Mouse (Mus musculus): ENCODE measurements at regions not wholly inside any gene's neighbourhood (a gene's known extent, or its start where the extent isn't known, plus 50 kb on each side); places are given as distances from the start of the nearest gene placed in this dataset.

DNA sequence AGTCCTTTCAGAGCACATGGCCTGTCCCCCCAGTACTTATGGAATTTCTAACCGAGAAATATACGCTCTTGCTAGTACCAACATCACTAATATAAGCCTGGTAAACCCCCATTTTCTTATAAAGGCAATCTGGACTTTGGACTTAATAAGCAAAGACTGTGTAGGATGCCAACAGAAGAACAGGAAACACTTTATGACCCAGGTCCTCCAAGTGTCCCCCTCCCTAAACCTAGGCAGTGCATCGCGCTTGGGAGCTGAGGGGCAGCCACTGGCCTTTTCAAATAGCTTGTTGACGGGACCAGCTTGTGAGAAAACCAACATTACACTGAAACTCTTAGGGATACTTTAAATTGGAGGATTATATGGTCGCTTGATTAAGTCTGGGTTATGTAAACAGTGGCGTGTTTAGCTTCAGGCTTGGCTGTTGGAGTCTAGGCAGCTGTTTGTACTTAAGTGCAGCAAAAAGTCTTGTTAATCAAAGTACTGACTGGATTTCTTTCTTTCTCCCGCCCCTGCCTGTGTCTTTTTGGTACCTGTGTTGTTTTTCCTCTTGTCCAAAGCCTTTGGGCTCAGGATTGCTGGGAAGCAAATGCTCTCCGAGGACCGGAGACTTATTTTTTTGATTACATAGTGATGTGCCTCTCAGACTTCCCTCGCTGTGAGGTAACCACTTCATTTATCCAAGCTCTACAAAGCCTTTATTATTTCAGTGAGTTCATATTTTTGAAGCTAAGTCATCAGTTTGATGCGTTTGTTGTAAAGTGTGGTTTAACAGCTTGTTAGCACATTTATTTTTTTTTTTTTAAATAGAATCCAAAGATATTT lies 205.8 kb upstream of the Bmp2 start:
- ATAC-seq (replicated peaks; ENCODE audit: low FRiP score, low TSS enrichment, poor library complexity, severe bottlenecking) = no peak

- no peak for ATAC-seq (replicated peaks; ENCODE audit: low FRiP score, low TSS enrichment, poor library complexity, severe bottlenecking)
Observed at GRCm38 (mm10) chr2:133346789-133347424, 205.1 kb upstream of the Bmp2 start.

DNA sequence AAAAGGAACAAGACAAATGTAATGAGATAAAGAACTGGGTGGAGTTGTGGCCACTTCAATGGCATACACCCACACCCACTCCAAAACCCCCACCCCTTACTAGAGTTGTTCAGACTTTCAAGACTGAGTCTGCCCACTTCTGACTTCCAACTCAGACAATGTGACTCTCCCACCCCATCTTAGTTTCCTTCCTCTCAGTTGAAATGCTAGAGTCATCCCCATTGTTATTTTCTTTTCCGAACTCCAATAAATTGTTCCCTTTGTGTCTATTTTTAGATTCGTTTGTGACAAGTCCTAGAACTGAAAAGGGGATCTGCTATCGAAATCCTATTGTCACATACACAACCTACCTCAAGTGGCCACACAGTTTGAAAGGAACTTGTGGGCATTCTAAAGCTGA lies 200.7 kb upstream of the Bmp2 start:
- ATAC-seq (replicated peaks; ENCODE audit: low FRiP score, low TSS enrichment, poor library complexity, severe bottlenecking) = no peak

DNA sequence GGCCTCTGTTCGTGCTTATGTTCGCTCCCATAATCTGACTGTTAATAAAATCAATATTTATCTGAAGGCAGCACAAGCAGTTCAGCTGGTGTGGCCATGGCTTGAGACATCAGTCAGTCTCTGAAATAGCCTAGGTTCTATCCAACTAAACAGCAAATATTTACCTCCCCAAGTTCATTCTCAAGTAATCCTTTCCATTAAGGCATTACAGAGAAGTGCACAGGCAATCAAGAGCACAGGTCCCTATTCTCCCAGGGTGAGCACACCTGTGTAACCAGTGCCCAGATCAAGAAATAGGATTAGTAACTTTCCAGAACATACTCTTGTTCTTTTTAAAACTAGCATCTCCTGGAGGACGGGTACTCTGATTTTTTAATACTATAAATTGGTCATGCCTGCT lies 199.2 kb upstream of the Bmp2 start:
- no peak for ATAC-seq (replicated peaks; ENCODE audit: low FRiP score, low TSS enrichment, poor library complexity, severe bottlenecking)

- ATAC-seq (replicated peaks; ENCODE audit: low FRiP score, low TSS enrichment, poor library complexity, severe bottlenecking) = no peak
Observed at GRCm38 (mm10) chr2:133362693-133363443, 189.1 kb upstream of the Bmp2 start.

GRCm38 (mm10) chr2:133371490-133372215 lies 180.3 kb upstream of the Bmp2 start:
- no peak for ATAC-seq (replicated peaks; ENCODE audit: low FRiP score, low TSS enrichment, poor library complexity, severe bottlenecking)

DNA sequence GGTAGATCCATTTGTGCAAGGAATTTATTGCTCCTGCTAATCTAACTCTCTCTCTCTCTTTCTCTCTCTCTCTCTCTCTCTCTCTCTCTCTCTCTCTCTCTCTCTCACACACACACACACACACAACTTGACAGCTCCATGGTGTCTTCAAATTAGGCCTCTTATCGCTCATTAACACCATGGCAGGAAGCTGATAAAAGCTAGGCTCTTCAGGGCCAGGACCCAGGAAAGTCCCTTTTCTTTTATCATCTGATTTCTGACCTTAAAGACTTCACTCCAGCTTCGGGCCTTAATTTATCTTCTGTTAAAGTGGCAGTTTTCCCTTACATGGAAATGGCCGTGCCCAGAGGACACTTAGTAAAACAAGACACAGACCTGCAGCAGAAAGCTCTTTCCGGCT lies 178.4 kb upstream of the Bmp2 start:
- peak; percentile 81 for ATAC-seq (replicated peaks; ENCODE audit: low FRiP score, low TSS enrichment, poor library complexity, severe bottlenecking)

- ATAC-seq (replicated peaks; ENCODE audit: low FRiP score, low TSS enrichment, poor library complexity, severe bottlenecking) = peak; percentile 82; the same call in 1 of the 2 replicates
Observed at GRCm38 (mm10) chr2:133381054-133381453, 170.9 kb upstream of the Bmp2 start.

- ATAC-seq (replicated peaks; ENCODE audit: low FRiP score, low TSS enrichment, poor library complexity, severe bottlenecking) = no peak
Observed at GRCm38 (mm10) chr2:133383135-133383920, 168.6 kb upstream of the Bmp2 start.

DNA sequence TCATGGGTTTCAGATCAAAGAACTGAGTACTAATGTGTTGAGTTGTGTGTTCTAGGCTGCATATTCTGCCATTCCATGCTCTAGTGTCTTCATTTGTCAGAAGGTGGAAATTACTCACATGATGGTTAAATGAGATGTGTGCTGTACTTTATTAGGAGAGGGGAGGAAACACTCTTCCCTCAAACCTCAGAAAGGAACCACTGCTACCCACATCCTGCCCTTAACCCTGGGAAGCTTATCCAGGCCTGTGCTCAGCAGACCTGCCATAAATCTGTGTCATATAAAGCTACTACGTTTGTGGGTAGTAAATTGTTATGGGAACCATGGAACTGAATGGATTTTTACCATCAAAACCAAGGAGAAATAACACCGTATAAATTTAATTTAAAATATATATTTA lies 166.7 kb upstream of the Bmp2 start:
- no peak for ATAC-seq (replicated peaks; ENCODE audit: low FRiP score, low TSS enrichment, poor library complexity, severe bottlenecking)

DNA sequence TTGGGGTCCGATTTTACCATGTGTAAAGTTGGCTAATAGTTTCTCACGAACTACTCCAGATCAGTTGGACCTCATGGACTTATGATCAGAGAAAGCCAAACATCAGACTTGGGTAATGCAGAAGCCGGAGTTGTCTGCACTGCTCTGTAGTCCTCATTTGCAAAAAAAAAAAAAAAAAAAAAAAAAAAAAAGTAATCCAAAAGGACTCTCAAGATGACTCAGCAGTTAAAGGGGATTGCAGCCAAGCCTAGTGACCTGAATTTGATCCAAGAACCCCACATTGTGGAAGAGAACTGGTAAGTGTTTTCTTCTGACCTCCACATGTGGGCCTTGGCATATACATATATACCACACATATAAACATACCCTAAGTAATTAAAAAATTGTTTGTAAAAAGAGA lies 164.6 kb upstream of the Bmp2 start:
- ATAC-seq (replicated peaks; ENCODE audit: low FRiP score, low TSS enrichment, poor library complexity, severe bottlenecking) = no peak

DNA sequence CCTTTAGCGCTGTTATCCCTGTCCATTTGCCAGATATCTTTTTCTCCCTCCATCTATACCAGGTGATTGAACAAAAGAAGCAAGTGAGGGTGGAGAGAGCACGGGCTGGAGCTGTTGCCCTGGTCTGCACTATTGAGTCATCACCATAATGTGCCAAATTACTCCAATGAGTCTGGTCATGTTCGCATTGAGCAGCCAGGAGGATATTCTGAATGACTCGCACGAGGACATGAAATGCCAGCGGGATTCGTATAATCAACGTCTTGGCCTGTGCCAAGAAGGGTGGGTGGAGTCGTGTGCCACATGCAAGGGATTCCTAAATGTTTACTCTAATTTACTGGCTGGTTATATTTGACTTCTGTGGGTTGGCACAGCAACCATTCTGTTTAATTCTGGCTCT lies 159.7 kb upstream of the Bmp2 start:
- ATAC-seq (replicated peaks; ENCODE audit: low FRiP score, low TSS enrichment, poor library complexity, severe bottlenecking) = no peak

GRCm38 (mm10) chr2:133397566-133397965 lies 154.4 kb upstream of the Bmp2 start:
- ATAC-seq (replicated peaks; ENCODE audit: low FRiP score, low TSS enrichment, poor library complexity, severe bottlenecking) = no peak

GRCm38 (mm10) chr2:133399059-133399690 lies 152.8 kb upstream of the Bmp2 start:
- ATAC-seq (replicated peaks; ENCODE audit: low FRiP score, low TSS enrichment, poor library complexity, severe bottlenecking) = no peak

DNA sequence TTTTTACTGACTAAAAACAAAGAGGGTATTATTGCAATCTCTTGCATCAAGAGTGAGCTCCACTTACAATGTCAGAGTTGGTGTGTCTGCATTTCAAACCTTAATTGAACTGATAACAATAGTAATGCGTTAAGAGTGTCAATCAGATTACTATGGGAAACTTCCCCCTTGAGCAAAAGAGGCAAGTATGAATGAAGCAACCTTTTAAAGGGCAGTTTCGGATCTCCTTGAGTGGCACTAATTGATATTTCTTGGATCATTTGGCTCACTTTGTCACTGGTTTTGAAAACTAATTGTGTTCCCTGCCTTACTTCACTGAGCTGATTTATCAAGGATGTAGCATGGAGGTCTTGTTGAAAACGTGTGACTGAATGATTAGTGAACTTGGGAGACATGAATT lies 151.0 kb upstream of the Bmp2 start:
- no peak for ATAC-seq (replicated peaks; ENCODE audit: low FRiP score, low TSS enrichment, poor library complexity, severe bottlenecking)

DNA sequence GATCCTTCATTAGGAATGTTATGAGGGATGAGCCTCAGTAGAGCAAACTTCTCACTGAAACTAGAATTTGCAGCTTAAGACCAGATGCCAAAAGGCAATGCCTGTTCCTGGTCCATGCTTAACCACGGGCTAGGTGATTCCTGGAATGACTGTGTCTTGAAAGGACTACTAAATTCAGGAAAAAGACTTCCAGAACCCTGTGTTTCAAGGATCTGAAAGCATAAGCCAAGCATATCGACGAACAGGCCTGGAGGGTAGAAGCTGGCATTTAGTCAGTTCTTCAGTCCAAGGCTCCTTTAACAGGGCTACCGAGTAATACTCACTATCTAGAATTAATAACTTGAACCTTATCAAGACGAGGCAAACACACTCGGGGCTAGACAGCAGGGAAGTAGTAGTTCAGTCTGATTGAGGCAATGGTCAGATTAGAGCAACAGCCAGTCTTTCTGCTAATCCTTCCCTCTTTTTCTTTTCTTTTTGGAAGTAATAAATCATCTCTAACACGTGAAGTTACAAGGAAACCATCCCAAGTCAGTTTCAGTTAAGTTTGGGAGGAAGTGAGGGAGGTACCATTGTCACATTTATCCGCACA lies 134.9 kb upstream of the Bmp2 start:
- ATAC-seq (replicated peaks; ENCODE audit: low FRiP score, low TSS enrichment, poor library complexity, severe bottlenecking) = peak; percentile 75

- ATAC-seq (replicated peaks; ENCODE audit: low FRiP score, low TSS enrichment, poor library complexity, severe bottlenecking) = no peak
Observed at GRCm38 (mm10) chr2:133419686-133420303, 132.2 kb upstream of the Bmp2 start.

DNA sequence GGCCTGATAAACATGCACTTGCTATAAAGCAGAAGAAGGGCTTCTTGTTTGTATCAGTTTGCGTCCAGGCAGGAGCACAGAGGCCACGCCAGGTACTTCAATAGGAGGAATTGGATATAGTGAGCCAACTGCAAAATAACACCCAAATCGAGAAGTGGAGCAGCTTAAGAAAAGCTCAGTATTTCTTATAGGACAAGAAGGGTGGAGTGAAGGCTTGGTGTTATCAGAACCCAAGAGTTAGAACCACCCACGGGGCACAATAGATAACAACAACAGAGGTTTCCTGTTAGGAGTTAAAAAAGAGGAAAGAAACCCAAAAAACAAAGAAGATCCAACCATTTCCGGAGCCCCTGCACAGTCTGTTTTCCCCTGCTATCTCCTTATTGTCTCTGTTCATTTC lies 126.4 kb upstream of the Bmp2 start:
- peak; percentile 64 for ATAC-seq (replicated peaks; ENCODE audit: low FRiP score, low TSS enrichment, poor library complexity, severe bottlenecking)
